Mouse (Mus musculus) adrenal gland, adult (tissue): ENCODE measurements at regions not wholly inside any gene's neighbourhood (a gene's known extent, or its start where the extent isn't known, plus 50 kb on each side); places are given as distances from the start of the nearest gene placed in this dataset.

Experiments used
- DNase-seq, 2 experiments: peaks; one replicate each; pipeline ENCODE4 v3.0.0; 2022 to 2023; ENCODE audit warnings: low spot score in 1 of 2; ENCODE audit not compliant: inconsistent age in 2 of 2

GRCm38 (mm10) chr6:101890655-101891054 is 513.0 kb upstream of the Pdzrn3 start:
- no peak for DNase-seq

- no peak for DNase-seq
Observed at GRCm38 (mm10) chr6:101882938-101883337, 505.2 kb upstream of the Pdzrn3 start.

- DNase-seq: no peak
Observed at GRCm38 (mm10) chr6:101874894-101875293, 497.2 kb upstream of the Pdzrn3 start.

GRCm38 (mm10) chr6:101858895-101859294 is 481.2 kb upstream of the Pdzrn3 start:
- DNase-seq: no peak

GRCm38 (mm10) chr6:101840695-101841094 is 463.0 kb upstream of the Pdzrn3 start:
- no peak for DNase-seq

- no peak for DNase-seq
Observed at GRCm38 (mm10) chr6:101837563-101837962, 459.9 kb upstream of the Pdzrn3 start.

GRCm38 (mm10) chr6:101793986-101794385 is 416.3 kb upstream of the Pdzrn3 start:
- DNase-seq: no peak

GRCm38 (mm10) chr6:101777864-101778263 is 400.2 kb upstream of the Pdzrn3 start:
- no peak for DNase-seq

- no peak for DNase-seq
Observed at GRCm38 (mm10) chr6:101773151-101773550, 395.5 kb upstream of the Pdzrn3 start.

GRCm38 (mm10) chr6:101735107-101735506 is 357.4 kb upstream of the Pdzrn3 start:
- no peak for DNase-seq

- no peak for DNase-seq
Observed at GRCm38 (mm10) chr6:101720513-101720912, 342.8 kb upstream of the Pdzrn3 start.

- no peak for DNase-seq
Observed at GRCm38 (mm10) chr6:101689684-101690083, 312.0 kb upstream of the Pdzrn3 start.

- DNase-seq: no peak
Observed at GRCm38 (mm10) chr6:101686578-101686977, 308.9 kb upstream of the Pdzrn3 start.

- no peak for DNase-seq
Observed at GRCm38 (mm10) chr6:101685734-101686133, 308.0 kb upstream of the Pdzrn3 start.

GRCm38 (mm10) chr6:101684390-101684789 is 306.7 kb upstream of the Pdzrn3 start:
- no peak for DNase-seq

- DNase-seq: no peak
Observed at GRCm38 (mm10) chr6:101674846-101675245, 297.1 kb upstream of the Pdzrn3 start.

- no peak for DNase-seq
Observed at GRCm38 (mm10) chr6:101670770-101671169, 293.1 kb upstream of the Pdzrn3 start.

GRCm38 (mm10) chr6:101669118-101669845 is 291.6 kb upstream of the Pdzrn3 start:
- no peak for DNase-seq

- no peak for DNase-seq
Observed at GRCm38 (mm10) chr6:101654351-101654750, 276.7 kb upstream of the Pdzrn3 start.

- DNase-seq: peak; percentile 38 to 84
Observed at GRCm38 (mm10) chr6:101650348-101650747, 272.7 kb upstream of the Pdzrn3 start.

GRCm38 (mm10) chr6:101617295-101617694 is 239.6 kb upstream of the Pdzrn3 start:
- no peak for DNase-seq

- DNase-seq: peak in 1 of 2 experiments; percentile 60
Observed at GRCm38 (mm10) chr6:101616776-101617175, 239.1 kb upstream of the Pdzrn3 start.

- no peak for DNase-seq
Observed at GRCm38 (mm10) chr6:101609015-101609414, 231.3 kb upstream of the Pdzrn3 start.
